Mouse (Mus musculus) testis, adult 10 weeks (tissue): Measurements from ENCODE around the gene Def6. TPM values are rescaled to one million over a fixed set of nuclear protein-coding genes. Genes with fewer than 3 reads are reported as not detected.

Experiments used
- polyA plus RNA-seq: library from polyadenylated mRNA; stranded (reverse); fragments of 350-450 nt; fragmentation: Illumina TruSeq; extraction: RNeasy Lipid Tissue Mini Kit (QIAGEN cat#74804); gene quantifications from one replicate; pipeline ENCODE4 v1.2.3, GENCODE M21; 2014; ENCODE audit warnings: low read depth, low replicate concordance

The Def6 gene
- polyA plus RNA-seq, result not detected

GRCm38 (mm10) chr17:28207591-28208313, at the start of gene Def6:
Gene Def6 (plus strand): TSS chr17:28207778.

GRCm38 (mm10) chr17:28176775-28177539, 30.6 kb upstream of the Def6 start, which contains the start of gene Zfp523:
Gene Zfp523 (plus strand): TSS chr17:28177129.

GRCm38 (mm10) chr17:28232475-28233060, 25.0 kb downstream of the Def6 start, which contains the start of gene Ppard:
Gene Ppard (plus strand): TSS chr17:28232700.

Other genes starting within 250 kb of the Def6 start
- gene Tcp11, start 127.1 kb upstream of the Def6 start, polyA plus RNA-seq, result 46.3 TPM
- gene Scube3, start 65.6 kb upstream of the Def6 start, polyA plus RNA-seq, result 0.21 TPM
- 2.1 TPM for gene Zfp523, start 30.6 kb upstream of the Def6 start, polyA plus RNA-seq
- gene Ppard, start 24.9 kb downstream of the Def6 start, polyA plus RNA-seq, result 0.24 TPM
- not detected for gene Fance, start 105.7 kb downstream of the Def6 start, polyA plus RNA-seq
- 54.1 TPM for gene Rpl10a, start 120.7 kb downstream of the Def6 start, polyA plus RNA-seq
- gene Tead3, start 143.0 kb downstream of the Def6 start, polyA plus RNA-seq, result 0.08 TPM
- gene Tulp1, start 157.4 kb downstream of the Def6 start, polyA plus RNA-seq, result not detected